Mouse (Mus musculus): ENCODE results near the gene Skor1.

The Skor1 gene

GRCm38 (mm10) chr9:63149372-63149766 is 608 bp upstream of the Skor1 start:
- no peak for DNase-seq (ENCODE audit: low spot score)

GRCm38 (mm10) chr9:63147786-63148409 is 863 bp downstream of the Skor1 start:
- no peak for DNase-seq (ENCODE audit: low spot score)

- DNase-seq (ENCODE audit: low spot score) = no peak
Observed at GRCm38 (mm10) chr9:63147296-63147695, 1.5 kb downstream of the Skor1 start.

GRCm38 (mm10) chr9:63146856-63147274 is 1.9 kb downstream of the Skor1 start:
- no peak for DNase-seq (ENCODE audit: low spot score)

GRCm38 (mm10) chr9:63146126-63146855 is 2.5 kb downstream of the Skor1 start:
- no peak for DNase-seq (ENCODE audit: low spot score)

- no peak for DNase-seq (ENCODE audit: low spot score)
Observed at GRCm38 (mm10) chr9:63145249-63146125, 3.3 kb downstream of the Skor1 start.

- DNase-seq (ENCODE audit: low spot score) = no peak
Observed at GRCm38 (mm10) chr9:63144502-63145248, 4.1 kb downstream of the Skor1 start.

GRCm38 (mm10) chr9:63143641-63144501 is 4.9 kb downstream of the Skor1 start:
- DNase-seq (ENCODE audit: low spot score) = no peak

GRCm38 (mm10) chr9:63143227-63143626 is 5.5 kb downstream of the Skor1 start:
- DNase-seq (ENCODE audit: low spot score) = no peak

- DNase-seq (ENCODE audit: low spot score) = no peak
Observed at GRCm38 (mm10) chr9:63142335-63143036, 6.3 kb downstream of the Skor1 start.

GRCm38 (mm10) chr9:63141641-63142334 is 7.0 kb downstream of the Skor1 start:
- no peak for DNase-seq (ENCODE audit: low spot score)

- DNase-seq (ENCODE audit: low spot score) = no peak
Observed at GRCm38 (mm10) chr9:63140211-63140610, 8.6 kb downstream of the Skor1 start.

GRCm38 (mm10) chr9:63139661-63140060 is 9.1 kb downstream of the Skor1 start:
- no peak for DNase-seq (ENCODE audit: low spot score)

- no peak for DNase-seq (ENCODE audit: low spot score)
Observed at GRCm38 (mm10) chr9:63138481-63138967, 10.2 kb downstream of the Skor1 start.

- DNase-seq (ENCODE audit: low spot score) = no peak
Observed at GRCm38 (mm10) chr9:63137615-63137915, 11.2 kb downstream of the Skor1 start.

GRCm38 (mm10) chr9:63136756-63137614 is 11.8 kb downstream of the Skor1 start:
- no peak for DNase-seq (ENCODE audit: low spot score)

- DNase-seq (ENCODE audit: low spot score) = no peak
Observed at GRCm38 (mm10) chr9:63136241-63136640, 12.5 kb downstream of the Skor1 start.

- DNase-seq (ENCODE audit: low spot score) = no peak
Observed at GRCm38 (mm10) chr9:63135801-63136200, 13.0 kb downstream of the Skor1 start.

GRCm38 (mm10) chr9:63135356-63135755 is 13.4 kb downstream of the Skor1 start:
- DNase-seq (ENCODE audit: low spot score) = no peak
